Mouse (Mus musculus) erythroblast, embryonic 14.5 days (primary cell): ENCODE results near the gene Podxl2.

ENCODE experiments used
- GATA1 ChIP-seq: IDR thresholded peaks from 2 replicates; pipeline ENCODE4 v1.6.1; 2012; ENCODE audit warnings: low read length, inconsistent platforms, mixed read lengths
- TAL1 ChIP-seq: IDR thresholded peaks from 3 replicates; pipeline ENCODE4 v1.6.1; 2012; ENCODE audit warnings: low read length, inconsistent platforms, mixed read lengths

DNA sequence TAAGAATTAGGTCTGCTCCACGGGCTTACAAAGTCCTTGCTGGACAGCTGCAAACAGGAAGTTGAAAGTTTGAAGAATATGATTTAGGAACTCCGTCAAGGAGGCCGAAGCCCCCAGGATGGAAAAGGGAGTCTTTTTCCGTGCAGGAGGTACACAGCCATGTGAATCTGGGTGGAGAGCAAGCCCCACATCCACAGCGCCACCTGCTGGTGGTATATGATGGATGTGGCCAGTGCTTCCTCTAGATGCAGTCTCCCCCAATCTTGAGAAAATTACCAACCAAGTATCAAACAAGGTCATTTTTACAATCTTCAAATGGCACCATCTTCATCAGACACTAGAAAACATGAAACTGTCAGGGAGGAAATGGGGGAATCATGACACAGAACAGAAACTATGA lies 18.7 kb upstream of the Podxl2 start:
- no peak for TF ChIP-seq GATA1
- no peak for TF ChIP-seq TAL1
